ENCODE assay signal across 14 mouse cellular contexts in genomic region chr19:15950225-15950624, GRCm38 (mm10). TPM values are rescaled to one million over a fixed set of nuclear protein-coding genes. Genes with fewer than 3 reads are reported as not detected.
DNase-seq lines count a peak whose midpoint lies in the region; ATAC-seq lines count a peak whose summit lies in the region.
"Had no signal": no experiment of that assay in that cellular context is flagged by ENCODE, and none has a peak within 500 bp of the region (broad histone marks: within the 10 kb centered on the region; RNA-seq: fewer than 3 reads in every experiment).

No protein-coding gene starts in this region.

- no peak for DNase-seq in heart, postnatal 25 days (ENCODE audit: low spot score)
- peak; percentile 33 for DNase-seq in kidney, postnatal 14 days
- no peak for DNase-seq in kidney, adult 18-20 months
- DNase-seq in Muller cell, postnatal 12 days (ENCODE audit: inconsistent ontology term) = peak; percentile 2
- no peak for DNase-seq in adrenal gland, postnatal 4 days (ENCODE audit: low spot score in 2 of 2)
- no peak for DNase-seq in thymus, postnatal 0 days (ENCODE audit: low spot score)
- DNase-seq: cerebellum, postnatal 14 days; gastrocnemius, postnatal 36 days; right cerebral cortex, postnatal 4 days; thymus, postnatal 4 days had no signal

- H3K9ac ChIP-seq in heart, embryonic 12.5 days = no peak overlapping the region
- H3K9ac ChIP-seq in intestine, embryonic 16.5 days (ENCODE audit: low read depth, low read length) = no peak overlapping the region
- H3K9ac ChIP-seq: hindbrain, embryonic 13.5 days had no signal

- H3K4me2 ChIP-seq in heart, embryonic 12.5 days = no peak overlapping the region
- H3K4me2 ChIP-seq in intestine, embryonic 16.5 days (ENCODE audit: low read depth, low read length) = no peak overlapping the region
- H3K4me2 ChIP-seq: hindbrain, embryonic 13.5 days; liver, embryonic 11.5 days had no signal

- intact Hi-C loops in heart, postnatal 25 days (cut with DNase I) = no loop called here

- H3K27me3 ChIP-seq in heart, embryonic 12.5 days (replicated peaks) = no peaks in the 10 kb centered on the region
- no peaks in the 10 kb centered on the region for H3K27me3 ChIP-seq in intestine, embryonic 16.5 days (replicated peaks; ENCODE audit: control insufficient read depth, insufficient read depth, low read length)
- H3K27me3 ChIP-seq: hindbrain, embryonic 13.5 days had no signal

- WGBS in heart, embryonic 12.5 days = 79% methylated on average over 3 of the region's 3 CpGs
- WGBS in intestine, embryonic 16.5 days = 61% methylated on average over 3 of the region's 3 CpGs

- H3K4me3 ChIP-seq in heart, embryonic 12.5 days = no peak overlapping the region
- H3K4me3 ChIP-seq in intestine, embryonic 16.5 days (ENCODE audit: low read length) = no peak overlapping the region
- H3K4me3 ChIP-seq: hindbrain, embryonic 13.5 days had no signal

- ATAC-seq in heart, embryonic 12.5 days (ENCODE audit: insufficient number of reproducible peaks, low FRiP score) = peak; percentile 42; the same call in 1 of the 2 replicates
- ATAC-seq in intestine, embryonic 16.5 days = peak; percentile 38

- peaks cover 7% of the 10 kb centered on the region; the same call in 1 of the 2 replicates for H3K9me3 ChIP-seq in heart, embryonic 12.5 days (replicated peaks)
- no peaks in the 10 kb centered on the region for H3K9me3 ChIP-seq in intestine, embryonic 16.5 days (ENCODE audit: control insufficient read depth, low read length)
- H3K9me3 ChIP-seq: hindbrain, embryonic 13.5 days had no signal

- H3K4me1 ChIP-seq in heart, embryonic 12.5 days (replicated peaks) = no peaks in the 10 kb centered on the region
- no peaks in the 10 kb centered on the region for H3K4me1 ChIP-seq in intestine, embryonic 16.5 days (ENCODE audit: control insufficient read depth, insufficient read depth, low read length)
- H3K4me1 ChIP-seq: hindbrain, embryonic 13.5 days had no signal

- H3K27ac ChIP-seq in heart, embryonic 12.5 days (ENCODE audit: poor library complexity, severe bottlenecking) = no peak overlapping the region
- no peak overlapping the region for H3K27ac ChIP-seq in intestine, embryonic 16.5 days (ENCODE audit: low read length)
- H3K27ac ChIP-seq: hindbrain, embryonic 13.5 days had no signal

- peaks cover 8% of the 10 kb centered on the region for H3K36me3 ChIP-seq in heart, embryonic 12.5 days
- peaks cover 4% of the 10 kb centered on the region for H3K36me3 ChIP-seq in intestine, embryonic 16.5 days (ENCODE audit: control insufficient read depth, insufficient read depth, low read length)

RNA-seq across cellular contexts. Expression of gene Psat1, which starts 3.1 kb away (rescaled TPM):
- 49.8 and 53.0 TPM in 2 replicates for polyA plus RNA-seq in heart, embryonic 12.5 days (2016; fragmentation: Nextera tagmentation; extraction: Ambion mirVana)
- 1 to 10 TPM; 3.0 to 3.4 TPM for total RNA-seq in heart, postnatal 25 days (2021)
- polyA plus RNA-seq in intestine, embryonic 16.5 days (2015; fragmentation: Nextera tagmentation; extraction: Ambion mirVana) = 65.1 and 73.5 TPM in 2 replicates
- 10 to 100 TPM; 63.3 to 69.9 TPM for total RNA-seq in adrenal gland, postnatal 4 days (2021)
- polyA plus RNA-seq in thymus, postnatal 0 days (2015; fragmentation: Nextera tagmentation; extraction: Ambion mirVana) = 119 and 138 TPM in 2 replicates

RNA-seq across cellular contexts. Expression of gene Cep78, which starts 34.6 kb away (rescaled TPM):
- polyA plus RNA-seq in heart, embryonic 12.5 days (2016; fragmentation: Nextera tagmentation; extraction: Ambion mirVana) = 16.1 and 16.7 TPM in 2 replicates
- total RNA-seq in heart, postnatal 25 days (2021) = 1 to 10 TPM; 4.3 to 4.6 TPM
- 11.6 and 14.4 TPM in 2 replicates for polyA plus RNA-seq in intestine, embryonic 16.5 days (2015; fragmentation: Nextera tagmentation; extraction: Ambion mirVana)
- 10 to 100 TPM; 16.2 to 17.2 TPM for total RNA-seq in adrenal gland, postnatal 4 days (2021)
- 15.4 and 15.8 TPM in 2 replicates for polyA plus RNA-seq in thymus, postnatal 0 days (2015; fragmentation: Nextera tagmentation; extraction: Ambion mirVana)

Comparison
In these comparisons a context has a peak if more than half of its experiments do, and no peak if none do; other contexts are left out.
1. DNase-seq: peak in kidney, postnatal 14 days (single experiment) and Muller cell, postnatal 12 days (single experiment); none in heart, postnatal 25 days (single experiment), kidney, adult 18-20 months (single experiment), adrenal gland, postnatal 4 days (0 of 2) and thymus, postnatal 0 days (single experiment).